Mouse (Mus musculus) lung, postnatal 36 days (tissue): ENCODE measurements around the gene Tcf7.

Experiments
- DNase-seq: peaks from one replicate; pipeline ENCODE4 v3.0.0; 2022; ENCODE audit warnings: mixed read lengths

Gene Tcf7

GRCm38 (mm10) chr11:52282774-52283595 is at the start of gene Tcf7:
Tcf7 (minus strand) TSS chr11:52283014.
- peak; percentile 71 for DNase-seq

GRCm38 (mm10) chr11:52327313-52327712 is 44.5 kb upstream of the Tcf7 start:
- no peak for DNase-seq

- no peak for DNase-seq
Measured at GRCm38 (mm10) chr11:52324442-52325367, 41.9 kb upstream of the Tcf7 start.

GRCm38 (mm10) chr11:52321540-52321939 is 38.7 kb upstream of the Tcf7 start:
- no peak for DNase-seq

- DNase-seq, result no peak
Measured at GRCm38 (mm10) chr11:52320529-52320928, 37.7 kb upstream of the Tcf7 start.

DNA sequence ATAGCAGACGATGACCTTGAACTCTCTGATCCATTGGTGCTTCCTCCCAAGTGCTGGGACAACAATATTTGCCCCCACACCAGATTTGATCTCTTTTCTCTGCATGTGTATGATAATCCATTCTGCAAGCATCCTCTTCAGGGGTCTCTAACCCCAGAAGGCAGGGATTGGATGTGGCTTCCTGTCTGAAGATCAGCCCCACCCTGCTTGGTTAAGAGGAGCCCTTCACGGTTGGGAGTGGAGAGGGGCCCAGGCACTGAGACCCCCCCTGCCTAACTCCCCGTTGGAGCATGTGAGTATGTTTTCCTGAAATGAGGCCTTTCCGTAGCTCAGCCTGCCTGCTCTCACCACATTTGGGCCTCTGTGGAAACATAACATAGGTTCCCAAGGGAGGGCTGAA is 36.9 kb upstream of the Tcf7 start:
- no peak for DNase-seq

GRCm38 (mm10) chr11:52318445-52318844 is 35.6 kb upstream of the Tcf7 start:
- peak; percentile 66 for DNase-seq

DNA sequence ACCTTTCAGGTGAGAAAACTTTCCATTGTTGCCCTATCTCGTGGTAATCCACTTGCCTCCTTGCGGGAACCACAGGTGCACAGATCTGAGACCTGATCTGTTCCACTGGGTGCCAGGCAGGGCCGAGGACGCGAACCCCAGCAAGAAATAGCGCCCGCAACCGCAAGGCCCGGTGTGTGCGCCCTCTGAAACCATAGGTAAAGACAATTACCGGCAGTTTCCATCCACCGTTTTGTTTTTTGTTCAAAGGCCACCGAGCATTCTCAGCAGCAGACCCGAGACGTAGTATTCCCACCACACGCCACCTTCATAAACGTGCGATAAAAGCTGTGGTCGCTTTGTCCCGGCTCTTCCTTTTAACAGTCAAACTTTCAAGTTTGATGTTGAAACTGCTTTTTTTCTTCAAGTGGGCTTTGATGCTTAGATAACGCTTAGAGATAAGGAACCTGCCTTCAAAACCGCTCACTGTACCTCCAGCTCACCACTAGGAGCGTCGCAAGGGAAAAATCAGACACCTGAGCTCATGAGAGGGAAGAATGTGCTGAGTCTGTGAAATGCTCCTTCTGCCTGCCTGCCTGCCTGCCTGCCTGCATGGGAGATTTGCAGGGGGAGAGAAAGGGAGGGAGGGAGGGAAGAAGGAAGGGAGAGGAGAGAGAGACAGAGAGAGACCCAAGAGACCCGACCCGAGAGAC is 31.4 kb upstream of the Tcf7 start:
- DNase-seq, result peak; percentile 17

- no peak for DNase-seq
Measured at GRCm38 (mm10) chr11:52310709-52311108, 27.9 kb upstream of the Tcf7 start.

- DNase-seq, result peak; percentile 22
Measured at GRCm38 (mm10) chr11:52309487-52309886, 26.7 kb upstream of the Tcf7 start.

GRCm38 (mm10) chr11:52306431-52306830 is 23.6 kb upstream of the Tcf7 start:
- no peak for DNase-seq

- no peak for DNase-seq
Measured at GRCm38 (mm10) chr11:52305266-52305665, 22.5 kb upstream of the Tcf7 start.

GRCm38 (mm10) chr11:52302668-52303067 is 19.9 kb upstream of the Tcf7 start:
- DNase-seq, result no peak

GRCm38 (mm10) chr11:52299687-52300086 is 16.9 kb upstream of the Tcf7 start:
- no peak for DNase-seq

- no peak for DNase-seq
Measured at GRCm38 (mm10) chr11:52298955-52299354, 16.1 kb upstream of the Tcf7 start.

GRCm38 (mm10) chr11:52297352-52297751 is 14.5 kb upstream of the Tcf7 start:
- DNase-seq, result peak; percentile 88

DNA sequence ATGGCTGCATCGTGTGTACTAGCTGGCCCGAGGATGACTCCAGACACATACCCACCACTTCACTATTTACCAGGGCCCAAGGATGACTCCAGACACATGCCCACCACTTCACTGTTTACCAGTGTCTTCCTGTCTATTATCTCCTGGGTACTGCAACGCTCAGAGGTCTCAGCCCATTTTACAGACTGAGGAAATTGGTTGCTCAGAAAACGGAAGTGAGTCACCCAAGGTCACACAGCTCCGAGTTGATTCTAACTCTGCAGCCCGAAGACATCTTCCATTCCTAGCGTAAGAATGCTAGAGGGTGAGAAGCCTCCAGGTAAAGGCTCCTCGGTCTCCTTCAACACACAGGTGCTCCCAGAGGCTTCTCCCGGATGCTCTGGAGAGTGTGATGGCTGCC is 11.3 kb upstream of the Tcf7 start:
- no peak for DNase-seq

DNA sequence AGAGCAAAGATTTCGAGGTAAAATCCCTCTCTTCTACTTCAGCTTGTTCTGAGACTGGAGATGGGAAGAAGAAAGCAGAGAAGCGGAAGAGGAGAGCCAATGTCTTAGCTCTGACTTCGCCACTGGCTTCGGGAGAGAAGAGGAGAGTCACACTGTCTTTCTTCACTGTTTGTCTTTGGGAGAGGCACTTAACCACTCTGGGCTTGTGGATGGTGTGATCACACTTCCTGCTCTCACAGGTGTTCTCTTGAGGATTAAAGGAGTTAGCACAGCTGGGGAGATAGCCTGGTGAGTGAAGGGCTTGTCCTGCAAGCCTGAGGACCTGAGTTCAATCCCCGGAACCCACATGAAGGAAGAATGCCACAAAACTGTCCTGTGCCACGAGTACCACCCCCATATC is 10.1 kb upstream of the Tcf7 start:
- no peak for DNase-seq

- DNase-seq, result no peak
Measured at GRCm38 (mm10) chr11:52292346-52292745, 9.5 kb upstream of the Tcf7 start.

GRCm38 (mm10) chr11:52286958-52287305 is 4.1 kb upstream of the Tcf7 start:
- no peak for DNase-seq

GRCm38 (mm10) chr11:52286301-52286957 is 3.6 kb upstream of the Tcf7 start:
- no peak for DNase-seq
